Mouse (Mus musculus): ENCODE measurements around the gene Zfand3. TPM values are rescaled to one million over a fixed set of nuclear protein-coding genes. Genes with fewer than 3 reads are reported as not detected.

Gene Zfand3
- polyA plus RNA-seq, 1 experiment, result 92.7 TPM

DNA sequence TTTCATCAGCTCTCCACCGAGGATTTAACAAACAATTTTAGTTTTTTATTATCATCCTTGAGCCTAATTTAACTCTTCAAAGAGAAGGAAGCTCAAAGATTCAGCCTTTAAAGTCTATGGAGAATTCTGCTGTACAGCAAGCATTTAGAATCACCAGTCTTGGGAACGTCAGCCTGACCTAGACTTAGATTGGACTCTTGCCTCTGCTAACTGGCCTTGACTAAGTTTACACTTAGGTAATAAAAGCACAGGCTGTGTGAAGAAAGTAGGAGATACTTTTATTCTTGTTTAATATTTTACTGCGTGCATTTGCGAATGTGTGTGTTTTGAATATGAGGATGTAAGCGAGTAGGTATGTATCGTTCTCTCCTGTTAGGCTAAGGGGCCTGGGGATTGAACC, 131.4 kb downstream of the Zfand3 start:
- TF ChIP-seq GATA1 (IDR thresholded peaks at IDR 0.05; ENCODE audit: low read length), result no peak

DNA sequence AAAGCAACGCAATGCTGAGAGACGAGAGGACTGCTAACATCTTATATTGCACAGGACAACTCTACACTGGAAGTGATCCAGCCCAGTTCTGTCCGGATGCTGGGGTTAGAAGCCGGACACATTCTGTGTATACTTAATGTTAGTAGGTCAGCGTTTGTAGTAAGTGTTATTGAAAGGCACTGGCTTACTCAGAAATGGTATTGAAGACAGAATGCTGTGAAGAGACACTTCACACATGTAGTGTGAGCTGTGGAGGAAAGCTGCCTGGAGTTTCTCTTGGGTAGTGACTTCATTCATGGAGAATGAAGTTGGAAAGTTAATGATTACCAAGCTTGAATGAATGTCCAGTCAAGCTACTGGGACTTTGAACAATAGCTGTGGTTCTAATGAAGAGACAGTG, 132.2 kb downstream of the Zfand3 start:
- no peak for TF ChIP-seq GATA1 (IDR thresholded peaks at IDR 0.05; ENCODE audit: low read length)

DNA sequence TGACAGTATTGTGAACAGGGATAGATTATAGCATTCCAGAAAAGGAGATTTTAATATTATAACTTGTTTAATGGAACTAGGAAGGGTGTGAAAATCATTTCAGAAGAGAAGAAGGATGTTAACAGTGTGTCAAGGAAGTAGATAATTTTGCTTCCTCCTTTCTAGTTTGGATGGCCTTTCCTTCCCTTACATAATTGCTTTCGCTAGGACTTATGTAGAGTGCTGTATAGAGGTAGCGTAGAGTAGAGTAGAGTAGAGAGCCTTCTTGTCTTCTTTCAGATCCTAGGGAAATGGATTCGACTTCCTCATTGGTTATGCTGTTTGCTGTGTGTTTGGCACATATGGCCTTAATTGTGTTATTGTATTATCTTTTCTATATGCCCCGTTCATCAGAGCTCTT, 132.6 kb downstream of the Zfand3 start:
- TF ChIP-seq GATA1 (IDR thresholded peaks at IDR 0.05; ENCODE audit: low read length), result no peak

DNA sequence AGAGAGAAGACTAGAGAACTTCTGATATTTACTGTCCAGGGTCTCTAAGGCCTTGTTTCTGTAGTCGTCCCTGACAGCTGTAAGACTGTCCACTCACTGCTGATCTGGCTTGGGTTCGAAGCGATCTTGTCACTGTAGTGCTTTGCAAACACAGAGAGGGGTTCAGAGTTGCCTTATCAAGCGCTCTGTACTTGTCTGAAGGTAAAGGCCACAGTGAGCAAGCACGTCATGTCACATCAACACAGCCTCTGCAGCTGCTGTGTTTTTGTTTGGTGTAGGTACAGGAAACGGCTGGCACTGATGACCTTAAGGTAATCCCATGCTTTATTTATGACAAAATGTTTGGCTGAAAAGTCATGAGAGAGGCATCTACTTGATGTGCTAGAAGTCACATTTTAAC, 139.6 kb downstream of the Zfand3 start:
- no peak for TF ChIP-seq GATA1 (IDR thresholded peaks at IDR 0.05; ENCODE audit: low read length)

DNA sequence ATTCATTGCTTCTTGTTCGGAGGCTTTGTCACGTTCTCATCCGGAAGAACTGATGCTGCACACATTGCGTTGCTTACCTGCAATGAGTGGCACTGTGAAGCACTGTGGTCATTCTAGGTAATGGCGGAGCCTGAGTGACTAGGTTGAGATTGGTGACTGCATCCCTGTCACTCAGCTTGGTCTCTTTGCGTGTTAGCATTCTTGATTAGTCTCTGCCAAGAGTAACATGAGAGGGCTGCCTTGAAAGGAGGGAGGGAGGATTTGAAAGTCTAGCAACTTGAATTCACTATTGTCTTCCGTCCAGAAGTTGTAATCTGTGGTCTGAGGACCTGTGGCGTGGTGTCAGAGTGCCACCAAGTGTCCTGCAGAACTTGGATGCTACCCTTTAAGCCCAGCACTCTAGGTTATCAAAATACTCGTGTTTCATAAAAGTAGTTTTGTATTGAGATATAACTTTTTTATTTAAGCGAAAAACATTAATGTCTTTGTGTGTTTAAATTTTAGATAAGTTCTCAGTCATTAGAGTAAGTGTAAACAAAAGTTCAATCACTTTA, 141.1 kb downstream of the Zfand3 start:
- no peak for TF ChIP-seq GATA1 (IDR thresholded peaks at IDR 0.05; ENCODE audit: low read length)

DNA sequence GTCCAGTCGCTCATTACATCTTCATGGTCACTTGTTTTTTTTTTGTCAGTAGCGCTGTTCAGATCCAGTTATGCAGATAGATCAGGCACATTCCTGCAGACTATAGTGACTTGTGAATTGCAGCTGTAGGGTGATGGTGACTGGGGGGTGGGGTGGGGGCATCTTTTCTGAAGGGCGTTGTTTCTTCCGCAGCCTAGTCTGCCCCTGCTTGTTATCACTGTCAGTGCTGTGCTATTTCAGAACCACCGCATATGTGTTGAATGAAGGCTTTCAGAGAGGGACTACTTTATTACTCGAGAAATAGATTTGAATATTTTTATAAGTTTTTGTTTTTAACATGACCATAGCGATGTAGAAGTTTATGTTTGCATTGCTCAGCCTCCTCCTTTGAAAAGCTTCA, 142.0 kb downstream of the Zfand3 start:
- no peak for TF ChIP-seq GATA1 (IDR thresholded peaks at IDR 0.05; ENCODE audit: low read length)

DNA sequence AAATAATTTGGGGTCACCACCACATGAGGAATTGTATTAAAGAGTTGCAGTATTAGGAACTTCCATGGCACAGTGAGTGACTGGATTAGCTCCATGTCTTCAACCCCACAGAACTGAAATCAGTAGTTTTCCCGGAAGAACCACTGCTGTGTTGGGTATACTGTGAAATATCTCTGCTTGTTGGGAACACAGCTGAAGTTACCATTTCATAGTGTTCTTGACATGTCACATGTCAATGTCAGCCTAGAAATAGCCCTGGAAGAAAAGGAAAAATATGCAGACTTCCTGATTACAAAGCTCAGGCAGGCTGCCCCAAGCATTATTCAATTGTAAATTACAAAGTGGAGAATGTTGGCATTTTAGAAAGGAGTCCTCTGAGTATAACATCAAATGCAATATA, 143.4 kb downstream of the Zfand3 start:
- TF ChIP-seq GATA1 (IDR thresholded peaks at IDR 0.05; ENCODE audit: low read length), result no peak

DNA sequence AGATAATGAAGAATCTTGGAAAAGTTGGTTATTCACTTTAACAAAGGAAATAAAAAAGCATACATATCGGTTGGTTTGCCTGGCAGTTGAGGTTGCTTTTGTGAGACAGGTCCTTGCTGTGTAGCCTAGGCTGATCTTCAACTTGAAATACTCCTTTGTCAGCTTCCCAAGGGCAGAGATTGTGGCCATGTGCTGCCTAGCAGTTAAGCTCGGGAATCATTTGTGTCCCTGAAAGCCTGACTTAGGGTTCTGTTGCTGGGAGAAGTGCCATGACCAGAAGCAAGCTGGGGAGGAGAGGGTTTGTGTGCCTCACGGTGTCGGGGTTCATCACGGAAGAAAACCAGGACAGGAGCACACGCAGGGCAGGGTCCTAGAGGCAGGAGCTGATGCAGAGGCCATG, 143.8 kb downstream of the Zfand3 start:
- no peak for TF ChIP-seq GATA1 (IDR thresholded peaks at IDR 0.05; ENCODE audit: low read length)

DNA sequence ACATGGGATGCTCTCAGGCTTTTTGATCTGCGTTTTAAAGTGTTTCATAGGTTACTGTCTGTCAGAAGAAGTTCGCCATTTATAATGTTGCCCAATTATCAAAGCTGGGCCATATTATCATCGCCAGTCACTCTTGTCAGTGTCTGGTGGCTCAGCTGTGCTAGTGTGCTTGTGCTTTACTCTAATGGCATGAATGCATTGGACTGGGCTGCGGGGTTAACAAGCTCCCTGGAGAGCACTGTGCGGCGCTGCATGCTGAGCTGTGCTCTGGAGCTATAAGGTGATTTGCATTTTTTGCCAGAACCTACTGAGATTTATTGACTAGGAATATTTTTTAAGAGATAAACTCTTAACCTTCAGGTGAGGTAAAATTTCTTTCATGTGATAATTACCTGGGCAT, 145.4 kb downstream of the Zfand3 start:
- no peak for TF ChIP-seq GATA1 (IDR thresholded peaks at IDR 0.05; ENCODE audit: low read length)

DNA sequence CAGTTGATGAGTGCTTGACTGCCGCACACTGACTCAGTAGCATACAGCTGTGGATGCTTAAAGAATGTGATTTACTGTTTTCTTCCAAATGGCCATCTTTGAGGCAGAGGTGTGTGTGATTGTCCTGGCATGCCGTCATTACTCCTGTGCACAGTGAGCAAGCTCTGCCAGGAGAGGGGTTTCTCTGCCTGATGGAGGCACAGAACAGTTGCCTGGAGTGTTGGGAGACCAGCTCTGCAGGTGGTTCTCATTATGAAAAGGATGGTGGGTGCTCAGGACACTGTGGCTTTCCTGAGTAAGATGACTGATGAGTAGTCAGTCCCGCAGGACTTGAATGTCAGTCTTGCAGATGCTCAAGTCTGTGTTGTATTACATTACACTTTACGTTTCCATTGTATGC, 149.6 kb downstream of the Zfand3 start:
- TF ChIP-seq GATA1 (IDR thresholded peaks at IDR 0.05; ENCODE audit: low read length), result no peak

DNA sequence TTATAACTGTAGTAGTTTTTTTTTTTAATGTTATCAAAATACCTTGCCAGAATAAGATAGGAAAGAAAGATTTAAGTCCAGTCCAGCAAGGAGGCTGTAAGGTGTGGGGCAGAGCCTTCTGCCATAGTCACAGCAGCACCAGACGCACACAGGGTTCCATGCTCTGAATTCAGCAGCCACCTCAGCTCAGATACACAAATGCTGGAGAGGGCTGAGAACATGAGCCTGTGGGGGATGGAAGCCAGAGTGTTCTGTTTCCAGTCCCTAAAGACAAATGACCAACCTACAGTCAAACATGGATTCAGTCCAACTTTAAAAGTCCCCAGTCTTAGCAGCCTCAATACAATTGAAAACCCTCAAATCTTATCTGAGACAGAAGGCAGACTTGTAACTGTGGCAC, 150.3 kb downstream of the Zfand3 start:
- TF ChIP-seq GATA1 (IDR thresholded peaks at IDR 0.05; ENCODE audit: low read length), result no peak

DNA sequence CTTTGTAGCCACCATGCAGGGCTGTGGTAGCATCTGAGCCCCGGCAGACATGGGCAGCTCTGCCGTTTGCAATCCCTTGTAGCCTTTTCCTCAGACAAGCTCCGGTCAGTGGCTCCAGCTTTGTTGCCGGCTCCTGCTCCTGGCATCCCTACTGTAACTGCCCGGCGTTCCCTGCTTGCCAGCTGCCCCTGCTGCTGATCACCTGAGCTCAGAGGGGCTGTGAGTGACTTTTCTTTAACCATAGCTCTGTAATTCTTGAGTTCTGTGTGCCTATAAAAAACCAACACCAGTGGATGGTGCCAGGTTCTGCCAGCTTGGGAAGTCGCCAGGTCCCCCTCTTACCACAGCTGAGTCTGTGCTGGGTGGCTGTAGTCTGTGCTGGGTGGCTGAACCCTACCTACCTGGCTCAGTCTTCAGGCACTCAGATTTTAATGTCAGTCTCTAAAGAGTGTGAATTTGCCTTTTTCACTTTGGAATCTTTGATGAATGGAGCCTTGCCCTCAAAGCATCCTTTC, 150.9 kb downstream of the Zfand3 start:
- no peak for TF ChIP-seq GATA1 (IDR thresholded peaks at IDR 0.05; ENCODE audit: low read length)

DNA sequence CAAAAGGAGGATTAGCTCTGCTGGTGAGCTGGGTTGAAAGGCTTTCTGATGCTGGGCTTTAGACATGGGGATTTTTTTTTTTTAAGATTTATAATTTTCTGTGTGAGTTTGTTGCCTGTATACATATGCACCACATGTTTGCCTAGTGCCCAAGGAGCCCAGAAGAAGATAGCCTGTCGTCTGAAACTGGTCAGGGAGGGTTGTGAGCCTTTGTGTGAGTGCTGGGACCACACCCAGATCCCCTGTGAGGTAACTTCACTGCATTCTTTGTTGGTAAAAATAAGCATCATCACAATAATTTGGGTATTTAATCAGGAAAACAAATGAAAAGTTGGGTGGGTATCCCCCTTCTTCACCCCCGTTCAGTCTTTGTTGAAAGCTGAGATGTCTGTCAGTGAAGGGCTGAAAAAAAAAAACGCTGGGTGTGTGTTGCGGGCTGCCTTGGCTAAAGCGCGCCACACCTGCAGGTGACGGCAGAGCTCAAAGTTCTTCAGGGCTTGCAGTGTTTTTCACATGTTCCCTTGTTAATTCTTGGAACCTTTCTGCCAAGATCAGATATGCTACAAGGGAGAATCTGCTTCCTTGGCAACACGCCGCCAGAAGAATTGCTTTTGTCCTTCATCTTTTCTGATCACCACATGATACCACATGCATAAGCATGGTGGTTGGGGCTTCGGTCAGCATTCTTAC, 154.0 kb downstream of the Zfand3 start:
- TF ChIP-seq GATA1 (IDR thresholded peaks at IDR 0.05; ENCODE audit: low read length), result no peak

DNA sequence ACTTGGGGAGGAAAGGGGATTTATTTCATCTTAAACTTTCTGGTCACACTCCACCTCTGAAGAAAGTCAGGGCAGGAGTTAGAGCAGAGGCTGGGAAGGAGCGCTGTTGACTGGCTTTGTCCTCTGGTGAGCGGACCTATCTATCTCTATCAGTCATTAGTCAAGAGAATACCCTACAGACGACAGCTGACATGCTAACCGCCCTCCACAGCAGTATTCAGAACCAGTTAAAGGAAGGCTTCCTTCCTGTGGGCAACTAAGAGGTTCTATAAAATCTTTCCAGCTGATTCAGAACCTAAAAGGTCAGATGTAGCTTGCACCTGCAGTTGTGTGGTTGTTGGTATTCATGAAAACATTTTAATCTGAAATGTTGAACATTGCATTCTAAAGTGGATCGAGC, 154.8 kb downstream of the Zfand3 start:
- no peak for TF ChIP-seq GATA1 (IDR thresholded peaks at IDR 0.05; ENCODE audit: low read length)

DNA sequence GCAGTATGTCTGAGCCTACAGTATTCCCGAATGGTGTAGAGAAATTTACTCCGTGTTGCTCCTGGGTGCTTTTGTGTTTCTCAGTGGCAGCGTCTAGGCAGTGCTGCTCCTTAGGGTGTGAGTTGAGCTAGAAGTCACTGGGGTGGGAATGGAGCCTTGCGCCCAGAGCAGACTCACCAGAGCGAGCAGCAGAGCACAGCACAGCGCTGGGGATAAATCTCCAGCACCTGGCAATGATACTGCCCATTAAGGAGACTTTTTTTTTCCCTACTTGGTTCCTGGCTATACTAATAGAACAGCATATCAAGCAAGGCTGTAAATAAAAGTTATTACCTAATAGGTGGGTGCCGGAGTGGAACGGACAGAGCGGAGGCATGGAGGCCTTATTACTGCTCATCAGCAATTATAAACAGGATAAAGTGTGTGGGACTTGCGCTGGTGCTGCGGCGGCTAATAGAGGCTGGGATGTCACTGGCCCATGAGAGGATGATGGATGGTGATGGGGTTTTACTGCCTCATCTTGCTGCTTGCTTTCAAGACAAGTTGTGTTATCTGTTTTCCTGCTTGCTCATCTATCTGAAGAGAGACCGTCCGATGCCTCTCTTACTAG, 156.4 kb downstream of the Zfand3 start:
- no peak for TF ChIP-seq GATA1 (IDR thresholded peaks at IDR 0.05; ENCODE audit: low read length)

DNA sequence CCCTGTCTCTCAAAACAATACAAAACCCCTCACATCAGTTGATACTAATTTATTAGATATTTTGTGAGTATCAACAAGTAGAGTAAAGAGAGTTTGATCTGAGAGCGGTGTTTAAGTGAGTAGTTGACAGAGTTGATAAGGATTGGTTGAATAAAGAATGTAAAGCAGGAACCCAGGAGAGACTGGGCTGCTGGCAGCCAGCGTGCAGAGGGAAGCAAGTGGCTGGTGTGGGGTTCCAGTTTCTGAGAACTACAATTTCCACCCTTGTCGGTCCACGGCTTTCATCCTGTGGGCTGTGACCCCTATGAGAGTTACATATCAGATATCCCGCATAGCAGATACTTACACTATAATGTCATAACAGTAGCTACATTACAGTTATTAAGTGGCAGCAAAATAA, 158.4 kb downstream of the Zfand3 start:
- TF ChIP-seq GATA1 (IDR thresholded peaks at IDR 0.05; ENCODE audit: low read length), result no peak

DNA sequence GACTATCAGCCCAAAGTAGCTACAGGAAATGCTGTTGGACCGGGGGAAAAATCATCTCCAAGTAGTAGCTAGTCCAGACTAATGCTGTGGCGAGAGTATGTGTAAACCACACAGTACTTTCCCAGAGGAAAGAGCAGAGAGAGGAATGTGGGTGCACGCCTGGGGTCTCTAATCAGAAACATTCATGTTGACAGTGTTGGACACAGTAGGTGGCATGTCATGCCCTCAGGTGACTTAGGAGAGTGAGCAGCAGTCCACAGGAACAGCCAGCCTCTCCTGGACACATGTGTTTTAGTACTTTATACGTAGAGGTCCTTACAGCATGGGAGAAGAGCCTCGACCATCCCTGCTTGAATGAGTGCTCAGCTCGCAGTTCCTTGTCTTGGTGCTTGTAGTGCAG, 159.3 kb downstream of the Zfand3 start:
- TF ChIP-seq GATA1 (IDR thresholded peaks at IDR 0.05; ENCODE audit: low read length), result no peak

All from G1E-ER4 (cell line).